Mouse (Mus musculus) gastrocnemius, postnatal 10 days (tissue): Measurements from ENCODE around the gene Edar. TPM values are rescaled to one million over a fixed set of nuclear protein-coding genes. Genes with fewer than 3 reads are reported as not detected.
"Not testable (repeated sequence)": the region's sequence is repeated elsewhere in the genome, so short reads cannot be mapped to it uniquely, and the experiment has no call there.

ENCODE experiments used
- DNase-seq: peaks from one replicate; pipeline ENCODE4 v3.0.0; 2021; ENCODE audit warnings: mixed read lengths
- long read RNA-seq, 2 experiments: library from polyadenylated mRNA; stranded (forward); transcript quantifications; one replicate each; pipeline ENCODE4 v2.0.0; 2021
- total RNA-seq, 2 experiments: library from RNA; stranded (reverse); gene quantifications; 2 replicates each; pipeline ENCODE4 v1.2.3; 2021

Gene Edar
- under 1 TPM; 0.40 to 0.52 TPM for total RNA-seq
- long read RNA-seq, experiment 1, result 0 reads
- long read RNA-seq, experiment 2, partial matches to known transcripts, result 0 of 1 reads
- long read RNA-seq, experiment 2, other reads (novel, unspliced or antisense), result 1 of 1 reads

DNA sequence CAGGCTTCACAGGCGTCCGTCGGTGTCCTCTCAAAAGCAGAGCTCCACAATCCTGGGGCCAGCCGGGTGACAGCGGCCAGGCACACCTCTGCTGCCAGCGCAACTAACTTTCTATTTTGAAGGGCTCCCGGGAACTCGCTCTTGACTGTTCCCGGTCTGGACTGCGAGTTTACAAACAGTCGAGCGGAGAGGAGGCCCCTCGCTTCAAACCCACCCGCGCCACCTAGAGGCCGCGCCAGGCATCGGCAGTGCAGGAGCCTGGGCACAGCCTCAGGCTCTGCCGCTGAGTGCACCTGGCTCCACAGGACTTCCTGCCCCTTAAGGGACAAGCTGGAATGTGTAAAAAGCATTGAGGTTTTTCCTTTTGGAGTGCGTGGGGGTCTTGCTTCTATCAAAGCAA, at the start of gene Edar:
Gene Edar (minus strand): TSS at position 122 of the 400 bp plus-strand sequence.
- peak; percentile 85 for DNase-seq

DNA sequence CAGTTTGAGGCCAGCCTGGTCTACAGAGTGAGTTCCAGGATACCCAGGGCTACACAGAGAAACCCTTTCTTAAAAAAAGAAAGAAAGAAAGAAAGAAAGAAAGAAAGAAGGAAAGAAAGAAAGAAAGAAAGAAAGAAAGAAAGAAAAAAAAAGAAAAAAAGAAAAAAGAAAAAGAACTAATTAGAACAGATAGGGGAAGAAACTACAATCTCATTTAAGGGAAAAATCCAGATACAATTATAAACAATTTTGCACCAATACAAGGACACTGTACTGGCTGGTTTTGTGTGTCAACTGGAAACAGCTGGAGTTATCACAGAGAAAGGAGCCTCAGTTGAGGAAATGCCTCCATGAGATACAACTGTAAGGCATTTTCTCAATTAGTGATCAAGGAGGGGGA, 42.7 kb upstream of the Edar start, which contains the start of gene Gm17542:
Gene Gm17542 (minus strand): TSS at position 101 of the 400 bp plus-strand sequence.
- not testable (repeated sequence) for DNase-seq

GRCm38 (mm10) chr10:58714789-58715148, 39.3 kb upstream of the Edar start:
- DNase-seq, result no peak

DNA sequence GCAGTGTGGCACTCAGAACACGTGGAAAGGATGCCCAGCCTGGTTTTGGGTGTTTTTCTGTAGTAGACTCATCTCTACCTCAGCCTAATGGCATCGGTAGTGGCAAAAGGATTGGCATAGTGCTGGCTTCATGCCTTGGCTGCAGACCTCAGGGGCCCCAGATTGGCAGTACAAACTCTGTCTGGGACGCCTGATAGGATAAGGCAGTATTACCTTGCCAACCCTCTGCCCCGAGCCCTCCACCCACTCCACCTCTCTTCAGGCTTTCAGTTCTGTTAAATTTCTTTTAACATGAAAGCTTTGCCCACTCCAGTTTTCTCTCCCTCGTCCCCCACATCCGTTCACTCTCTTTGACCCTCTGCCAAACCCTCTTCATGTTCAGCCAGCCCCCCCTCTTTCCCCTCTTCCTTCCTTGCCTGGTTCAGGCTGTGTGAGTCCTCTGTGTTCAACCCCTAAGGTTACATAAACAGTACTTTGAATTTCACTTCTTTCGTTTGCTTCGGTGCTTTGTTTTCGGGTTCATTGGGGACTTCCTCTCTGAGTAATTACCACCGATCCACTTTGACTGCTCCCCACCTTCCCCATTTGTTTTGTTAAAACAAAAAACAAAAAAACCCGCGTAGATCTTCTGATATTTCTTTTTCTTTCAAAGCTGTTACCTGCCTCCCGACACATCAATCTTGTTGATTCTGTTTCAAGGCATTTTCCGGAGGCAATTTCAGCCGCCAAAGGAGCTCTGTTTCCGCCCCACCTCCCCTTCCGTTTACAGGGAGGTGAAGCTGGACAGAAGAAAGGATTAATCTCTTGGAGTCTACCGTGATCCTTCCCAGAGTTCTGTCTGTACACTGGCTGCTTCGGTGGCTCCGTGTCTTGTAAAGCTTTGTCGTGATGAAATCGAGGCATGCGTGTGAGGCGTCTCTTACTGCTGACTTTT, 38.7 kb upstream of the Edar start:
- DNase-seq, result no peak

GRCm38 (mm10) chr10:58713225-58713624, 37.8 kb upstream of the Edar start:
- DNase-seq, result no peak

GRCm38 (mm10) chr10:58709021-58709420, 33.6 kb upstream of the Edar start:
- DNase-seq, result no peak

- no peak for DNase-seq
These were observed 25.1 kb upstream of the Edar start for GRCm38 (mm10) chr10:58700578-58700977.

DNA sequence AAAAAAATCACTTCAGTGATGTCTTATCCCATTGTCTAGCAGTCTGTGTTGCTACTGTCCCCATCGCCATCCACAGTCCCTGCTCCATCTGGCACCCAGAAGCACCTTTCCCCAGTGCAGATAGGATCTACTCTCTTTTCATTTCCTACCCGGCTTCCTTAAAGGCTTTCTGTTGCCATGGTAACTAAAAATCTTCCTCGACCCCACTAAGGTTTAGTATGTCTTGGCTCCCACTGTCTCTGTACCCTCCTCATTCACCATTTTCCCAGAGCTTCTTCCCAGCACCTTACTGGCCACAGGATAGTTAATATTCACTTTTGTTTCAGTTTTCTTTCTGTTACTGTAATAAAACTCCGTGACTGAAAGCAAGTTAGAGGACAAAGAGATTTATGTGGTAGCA, 24.7 kb upstream of the Edar start:
- no peak for DNase-seq

GRCm38 (mm10) chr10:58698955-58699354, 23.5 kb upstream of the Edar start:
- no peak for DNase-seq

DNA sequence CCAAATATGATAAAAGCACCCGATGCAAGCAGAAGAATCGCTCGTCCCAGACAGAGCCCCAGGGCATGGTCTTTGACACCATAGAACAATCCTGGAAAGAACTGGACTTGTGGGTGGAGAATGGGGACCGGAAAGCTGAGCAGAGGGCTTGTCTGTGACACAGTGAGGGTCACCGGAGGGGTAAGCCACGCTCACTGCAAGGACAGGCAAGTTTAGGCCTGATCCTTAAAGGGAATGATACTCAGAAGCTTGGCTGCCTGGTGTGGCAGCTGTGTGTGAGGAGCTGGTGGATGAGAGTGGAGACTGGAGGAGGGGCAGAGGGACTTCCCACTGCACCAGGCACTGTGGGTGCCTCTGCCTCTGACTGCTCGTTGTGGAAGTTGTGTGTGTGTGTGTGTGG, 15.6 kb upstream of the Edar start:
- DNase-seq, result no peak

- DNase-seq, result no peak
These were observed 3.8 kb upstream of the Edar start for GRCm38 (mm10) chr10:58679298-58679697.

DNA sequence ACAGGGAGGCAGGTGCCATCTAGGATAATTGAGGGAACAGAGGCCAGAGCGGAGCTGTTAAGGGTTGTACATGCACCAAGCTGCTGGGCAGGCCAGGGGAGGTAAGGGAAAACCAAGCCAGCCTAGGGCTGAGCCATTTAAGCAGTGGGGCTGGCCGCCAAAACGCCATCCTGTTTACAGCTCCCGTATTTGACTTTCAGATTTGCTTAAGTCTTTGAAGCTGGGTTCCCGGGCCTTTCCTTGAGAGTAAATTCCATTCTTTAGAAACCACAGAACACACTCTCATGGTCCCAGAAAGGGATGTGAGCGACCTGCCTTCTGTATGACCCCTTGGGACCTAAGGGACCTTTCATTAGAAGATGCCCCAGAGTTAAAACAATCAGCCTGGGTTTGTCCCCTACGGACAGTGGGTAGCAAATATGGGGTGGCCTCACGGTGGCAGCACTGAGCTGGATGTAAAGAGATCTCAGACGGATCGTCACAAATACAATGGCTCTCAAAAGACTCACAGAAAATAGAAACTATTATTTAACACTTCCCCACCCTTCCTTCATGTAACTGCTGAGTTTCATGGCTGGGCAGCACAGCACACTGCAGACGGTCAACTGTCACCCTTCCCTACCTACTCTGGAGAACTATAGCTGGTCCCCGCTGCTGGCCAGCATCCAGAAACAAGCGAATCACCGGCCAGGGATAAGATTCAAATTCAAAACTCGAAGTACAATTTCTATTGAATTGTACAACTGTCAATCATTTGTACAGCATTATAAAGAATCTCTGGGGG, 2.0 kb downstream of the Edar start:
- DNase-seq, result peak; percentile 78

- no peak for DNase-seq
These were observed 2.7 kb downstream of the Edar start for GRCm38 (mm10) chr10:58672557-58673277.

GRCm38 (mm10) chr10:58663868-58664267, 11.6 kb downstream of the Edar start:
- peak; percentile 15 for DNase-seq

GRCm38 (mm10) chr10:58663417-58663816, 12.0 kb downstream of the Edar start:
- DNase-seq, result peak; percentile 69

DNA sequence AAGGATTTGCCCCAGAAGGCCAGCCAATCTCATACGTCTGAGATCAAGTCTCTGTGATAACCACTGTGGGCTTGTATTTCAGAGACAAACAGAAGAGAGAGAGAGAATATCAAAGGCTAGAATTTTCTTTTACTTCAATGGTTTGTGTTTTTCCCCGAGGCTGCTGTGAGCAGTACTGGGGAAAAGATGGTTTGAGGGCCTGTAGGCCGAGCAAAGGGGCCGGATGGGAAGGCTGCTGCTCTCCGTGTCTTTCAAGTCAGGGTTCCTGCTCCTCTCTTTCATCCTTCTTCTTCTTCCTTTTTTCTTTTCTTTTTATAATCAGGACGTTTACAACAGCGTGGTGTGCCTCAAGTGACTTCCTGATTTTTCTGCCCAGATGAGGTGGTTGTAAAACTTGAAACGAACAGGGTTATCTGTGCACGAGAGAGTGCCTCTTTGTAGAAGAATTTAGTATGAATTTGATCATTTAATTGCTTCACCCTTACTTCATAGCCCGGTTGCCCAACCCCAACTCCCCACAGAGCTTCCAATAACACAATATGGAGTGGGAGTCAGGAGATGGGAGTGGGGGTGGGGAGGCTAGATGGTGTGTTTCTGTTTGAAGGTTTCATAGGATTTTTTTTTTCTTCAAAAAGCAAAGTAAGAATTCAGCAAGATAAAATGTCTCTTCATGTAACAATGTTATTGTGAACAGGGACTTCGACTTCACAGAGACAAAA, 16.0 kb downstream of the Edar start:
- no peak for DNase-seq

GRCm38 (mm10) chr10:58657731-58658130, 17.7 kb downstream of the Edar start:
- no peak for DNase-seq

GRCm38 (mm10) chr10:58653679-58654078, 21.8 kb downstream of the Edar start:
- DNase-seq, result no peak

DNA sequence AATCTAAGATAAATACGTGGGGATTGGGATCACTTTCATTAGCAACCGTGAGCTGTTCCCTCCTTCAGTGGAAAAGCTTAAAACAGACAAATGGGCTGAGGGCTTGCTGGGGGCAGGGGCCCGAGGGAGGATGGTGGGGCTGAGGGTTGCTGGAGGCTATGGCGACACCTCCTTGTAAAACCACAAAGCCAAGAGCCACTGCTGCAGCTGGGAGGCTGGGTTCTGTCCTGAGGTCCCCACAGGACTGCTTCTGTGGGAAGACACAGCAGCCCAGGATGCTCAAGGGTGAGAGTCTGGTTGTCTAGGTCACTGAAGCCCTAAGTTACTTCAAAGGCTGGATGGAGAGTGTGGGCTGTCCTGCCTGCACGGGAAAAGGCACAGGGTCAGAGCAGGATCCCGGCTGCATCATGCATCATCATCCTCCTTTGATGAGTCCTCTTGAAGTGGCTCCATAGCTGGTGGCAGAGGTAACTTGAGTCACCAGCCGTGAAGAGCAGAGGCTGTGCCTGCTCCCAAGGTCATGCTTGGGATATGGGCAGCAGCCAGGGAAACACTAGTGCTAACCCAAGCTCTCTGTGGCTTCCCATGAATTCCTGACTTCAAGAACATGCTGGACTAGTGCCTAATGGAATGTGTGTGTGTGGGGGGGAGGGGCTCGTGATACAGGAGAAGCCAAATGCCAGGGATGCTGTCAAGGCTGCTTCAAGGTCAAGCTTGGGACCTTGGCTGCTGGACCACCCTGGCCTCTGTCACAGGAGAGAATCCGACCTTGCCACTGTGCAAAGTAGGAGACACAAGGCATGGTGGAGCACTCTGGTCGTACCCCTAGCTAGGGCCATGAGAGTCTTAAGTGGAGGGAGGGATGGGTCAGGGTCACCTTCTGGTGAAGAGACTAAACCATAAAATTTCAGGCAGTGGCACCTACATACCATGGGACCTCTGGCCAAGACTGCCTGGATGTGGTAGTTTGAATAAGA, 22.7 kb downstream of the Edar start:
- DNase-seq, result no peak

- no peak for DNase-seq
These were observed 23.4 kb downstream of the Edar start for GRCm38 (mm10) chr10:58652045-58652417.
